24 mouse cellular contexts compared by ENCODE assay signal in the genomic region with DNA sequence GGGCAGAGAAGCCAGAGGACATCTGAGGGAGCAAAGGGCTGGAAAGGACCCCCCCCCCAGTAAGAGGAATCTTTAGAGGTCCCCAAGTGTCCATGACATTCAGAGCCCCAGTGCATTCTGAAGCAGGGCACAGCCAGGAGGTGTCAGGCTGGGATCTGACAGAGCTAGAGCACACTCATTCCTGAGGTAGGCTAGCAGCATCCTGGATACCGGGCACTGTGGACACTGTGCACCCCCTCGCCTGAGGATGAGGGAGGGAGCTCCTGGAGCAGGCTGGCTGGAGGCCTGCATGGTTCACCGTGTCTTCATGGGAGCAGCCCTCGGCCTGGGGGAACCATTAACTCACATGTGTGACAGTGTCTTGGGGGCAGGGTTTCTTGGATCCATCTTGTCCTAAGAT.
"Had no signal": no experiment of that assay in that cellular context is flagged by ENCODE, and none has a peak within 500 bp of the region (broad histone marks: within the 10 kb centered on the region; RNA-seq: fewer than 3 reads in every experiment).

No protein-coding gene starts in this region.

- H3K36me3 ChIP-seq: heart, embryonic 10.5 days; heart, embryonic 12.5 days; hindbrain, embryonic 12.5 days; intestine, embryonic 15.5 days; limb, embryonic 10.5 days; limb, embryonic 12.5 days had no signal

- DNase-seq: gastrocnemius, adult 2 months; gastrocnemius, postnatal 10 days; gastrocnemius, postnatal 25 days; heart, adult 18-20 months; heart, postnatal 10 days; heart, postnatal 4 days; kidney, adult 18-20 months; kidney, adult 8-10 months; kidney, postnatal 10 days; kidney, postnatal 25 days; kidney, postnatal 4 days; liver had no signal

- H3K27me3 ChIP-seq: heart, embryonic 12.5 days; intestine, embryonic 15.5 days had no signal

- H3K27ac ChIP-seq: gastrocnemius, adult 2 months; heart, embryonic 10.5 days; hindbrain, embryonic 12.5 days; intestine, embryonic 15.5 days; layer of hippocampus, adult 2 months; left cerebral cortex, adult 2 months; limb, embryonic 10.5 days; limb, embryonic 12.5 days had no signal

- H3K9ac ChIP-seq: heart, embryonic 12.5 days; hindbrain, embryonic 12.5 days; intestine, embryonic 15.5 days; limb, embryonic 12.5 days had no signal

- H3K4me2 ChIP-seq: heart, embryonic 12.5 days; hindbrain, embryonic 12.5 days; intestine, embryonic 15.5 days; limb, embryonic 12.5 days; liver, embryonic 11.5 days had no signal

- H3K9me3 ChIP-seq: heart, embryonic 10.5 days; heart, embryonic 12.5 days; hindbrain, embryonic 12.5 days; intestine, embryonic 15.5 days; limb, embryonic 10.5 days; limb, embryonic 12.5 days had no signal

- H3K4me3 ChIP-seq: gastrocnemius, adult 2 months; heart, embryonic 10.5 days; heart, embryonic 12.5 days; hindbrain, embryonic 12.5 days; intestine, embryonic 15.5 days; layer of hippocampus, adult 2 months; left cerebral cortex, adult 2 months; limb, embryonic 10.5 days; limb, embryonic 12.5 days had no signal

- ATAC-seq: forebrain, embryonic 16.5 days; inflammation-experienced regulatory T-cells, adult 6 months; intestine, embryonic 15.5 days; intestine, postnatal 0 days had no signal

- H3K4me1 ChIP-seq: intestine, embryonic 15.5 days had no signal
